Mouse (Mus musculus) heart, postnatal 10 days (tissue): ENCODE results near the gene Lcmt2. TPM values are rescaled to one million over a fixed set of nuclear protein-coding genes. Genes with fewer than 3 reads are reported as not detected.
A peak's percentile ranks its signal among the peaks of the same experiment; 100 is the strongest.

Experiments used
- DNase-seq, 2 experiments: peaks; one replicate each; pipeline ENCODE4 v3.0.0; 2021
- intact Hi-C: fragments of 180-260 bp; cut with DNase I; formaldehyde crosslinking; loops from one replicate; pipeline ENCODE4 v1.15.1; 2025
- total RNA-seq, 2 experiments: library from RNA; stranded (reverse); gene quantifications; 2 replicates each; pipeline ENCODE4 v1.2.3; 2021

Lcmt2 gene
- total RNA-seq: 10 to 100 TPM; 10.2 to 12.6 TPM

GRCm38 (mm10) chr2:121140018-121140882 lies at the start of gene Lcmt2, which contains the start of gene Adal:
TSS of gene Lcmt2 (minus strand) at chr2:121140653.
TSS of gene Adal (plus strand) at chr2:121140428.
- intact Hi-C loops: no loop called here
- DNase-seq: peak; percentile 94 to 95

- intact Hi-C loops: loop anchor here (5.0 kb wide), 1 partner anchor 209 kb away; no protein-coding TSS in a partner anchor
- no peak for DNase-seq
Measured at GRCm38 (mm10) chr2:121188530-121188929, 48.1 kb upstream of the Lcmt2 start.

- intact Hi-C loops: no loop called here
- no peak for DNase-seq
Measured at GRCm38 (mm10) chr2:121184142-121184541, 43.7 kb upstream of the Lcmt2 start.

GRCm38 (mm10) chr2:121183431-121183830 lies 43.0 kb upstream of the Lcmt2 start:
- intact Hi-C loops: no loop called here
- DNase-seq: peak in 1 of 2 experiments; percentile 19

- no peak for DNase-seq
- intact Hi-C loops: no loop called here
Measured at GRCm38 (mm10) chr2:121178828-121179479, 38.5 kb upstream of the Lcmt2 start.

- intact Hi-C loops: loop anchor here (2.0 kb wide), 1 partner anchor 28 kb away; no protein-coding TSS in a partner anchor
- DNase-seq: peak; percentile 92 to 93
Measured at GRCm38 (mm10) chr2:121170980-121171742, 30.7 kb upstream of the Lcmt2 start, which contains the start of gene Zscan29. TSS of gene Zscan29 (minus strand) at chr2:121171125.

- intact Hi-C loops: loop anchor here (2.0 kb wide), 1 partner anchor 28 kb away; no protein-coding TSS in a partner anchor
- DNase-seq: no peak
Measured at GRCm38 (mm10) chr2:121170481-121170971, 30.1 kb upstream of the Lcmt2 start, which contains the start of gene Tubgcp4. TSS of gene Tubgcp4 (plus strand) at chr2:121170654.

GRCm38 (mm10) chr2:121169902-121170301 lies 29.4 kb upstream of the Lcmt2 start:
- intact Hi-C loops: loop anchor here (2.0 kb wide), 1 partner anchor 27 kb away; no protein-coding TSS in a partner anchor
- DNase-seq: peak; percentile 50 to 54

GRCm38 (mm10) chr2:121169173-121169572 lies 28.7 kb upstream of the Lcmt2 start:
- intact Hi-C loops: no loop called here
- no peak for DNase-seq

- no peak for DNase-seq
- intact Hi-C loops: no loop called here
Measured at GRCm38 (mm10) chr2:121153100-121153499, 12.6 kb upstream of the Lcmt2 start.

- no peak for DNase-seq
- intact Hi-C loops: no loop called here
Measured at GRCm38 (mm10) chr2:121149679-121150078, 9.2 kb upstream of the Lcmt2 start.

- intact Hi-C loops: loop anchor here (2.0 kb wide), 1 partner anchor 28 kb away; the partner anchor contains the start of genes Tubgcp4 and Zscan29
- no peak for DNase-seq
Measured at GRCm38 (mm10) chr2:121142415-121142814, 2.0 kb upstream of the Lcmt2 start.

GRCm38 (mm10) chr2:121141216-121142035 lies 973 bp upstream of the Lcmt2 start:
- intact Hi-C loops: loop anchor here (2.0 kb wide), 1 partner anchor 29 kb away; the partner anchor contains the start of genes Tubgcp4 and Zscan29
- DNase-seq: peak in 1 of 2 experiments; percentile 15

GRCm38 (mm10) chr2:121139266-121140017 lies 1.0 kb downstream of the Lcmt2 start:
- peak; percentile 75 to 78 for DNase-seq
- intact Hi-C loops: no loop called here

GRCm38 (mm10) chr2:121137371-121137770 lies 3.1 kb downstream of the Lcmt2 start:
- intact Hi-C loops: no loop called here

GRCm38 (mm10) chr2:121132822-121133221 lies 7.6 kb downstream of the Lcmt2 start:
- intact Hi-C loops: no loop called here
- no peak for DNase-seq

More at GRCm38 (mm10) chr2:121137371-121137770, 3.1 kb downstream of the Lcmt2 start:
- DNase-seq: no peak

GRCm38 (mm10) chr2:121128865-121129620 lies 11.4 kb downstream of the Lcmt2 start:
- intact Hi-C loops: no loop called here
- no peak for DNase-seq

- DNase-seq: no peak
- intact Hi-C loops: no loop called here
Measured at GRCm38 (mm10) chr2:121127536-121127935, 12.9 kb downstream of the Lcmt2 start.
